Mouse (Mus musculus): Measurements from ENCODE around the gene Chek2.

DNA sequence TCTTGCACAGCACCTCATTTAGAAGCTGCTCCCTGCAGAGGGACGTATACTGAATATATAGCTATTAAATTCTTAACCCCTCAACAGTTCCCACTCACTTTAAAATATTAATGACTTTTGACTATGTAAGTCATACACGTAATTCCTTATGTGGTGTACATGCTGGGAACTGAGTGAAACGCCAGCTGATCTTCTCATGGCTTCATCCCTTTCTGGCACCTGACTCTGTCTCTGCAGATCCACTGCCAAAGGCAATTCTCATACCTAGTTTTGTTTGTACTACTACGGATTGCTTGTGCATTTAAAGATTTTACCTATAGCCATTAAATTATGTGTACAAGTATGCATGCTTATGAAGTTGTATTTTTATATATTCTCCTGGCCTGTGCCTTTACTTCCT lies 79.8 kb downstream of the Chek2 start:
- TF ChIP-seq CTCF (IDR thresholded peaks at IDR 0.05; ENCODE audit: low read depth) (no peak), EP300 (optimal IDR thresholded peaks at IDR 0.05) (no peak)

Measured in stomach, postnatal 0 days (tissue).